Mouse (Mus musculus) stomach, postnatal 0 days (tissue): ENCODE measurements at regions not wholly inside any gene's neighbourhood (a gene's known extent, or its start where the extent isn't known, plus 50 kb on each side); places are given as distances from the start of the nearest gene placed in this dataset.

ENCODE experiments used
- CTCF ChIP-seq: IDR thresholded peaks from 2 replicates; pipeline ENCODE4 v1.5.1; 2016; ENCODE audit warnings: antibody characterized with exemption, low read depth, mild to moderate bottlenecking, moderate library complexity
- EP300 ChIP-seq: optimal IDR thresholded peaks from 2 replicates; pipeline ENCODE3; 2016; ENCODE audit warnings: antibody characterized with exemption

DNA sequence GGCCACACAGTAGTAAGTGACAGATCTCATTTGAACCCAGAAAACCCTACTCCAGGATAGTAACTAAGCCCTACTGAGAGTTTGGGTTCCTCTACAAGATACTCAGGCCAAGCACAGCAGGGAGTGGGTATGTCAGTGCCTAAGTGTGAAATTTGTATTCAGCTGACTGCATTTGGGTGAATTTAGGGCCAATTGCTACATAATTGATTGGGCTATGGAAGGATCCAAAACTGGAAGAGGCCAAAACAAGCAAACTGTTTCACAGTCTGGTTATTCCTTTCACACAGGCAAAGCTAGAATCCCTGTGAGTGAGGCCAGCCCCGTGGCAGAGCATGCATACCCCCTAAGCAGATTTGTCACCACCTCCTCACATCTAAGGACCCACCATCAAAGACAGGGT lies 221.9 kb upstream of the Gm9747 start:
- TF ChIP-seq EP300 (no peak), CTCF (no peak)
